Mouse (Mus musculus): Measurements from ENCODE around the gene Adra2c.

DNA sequence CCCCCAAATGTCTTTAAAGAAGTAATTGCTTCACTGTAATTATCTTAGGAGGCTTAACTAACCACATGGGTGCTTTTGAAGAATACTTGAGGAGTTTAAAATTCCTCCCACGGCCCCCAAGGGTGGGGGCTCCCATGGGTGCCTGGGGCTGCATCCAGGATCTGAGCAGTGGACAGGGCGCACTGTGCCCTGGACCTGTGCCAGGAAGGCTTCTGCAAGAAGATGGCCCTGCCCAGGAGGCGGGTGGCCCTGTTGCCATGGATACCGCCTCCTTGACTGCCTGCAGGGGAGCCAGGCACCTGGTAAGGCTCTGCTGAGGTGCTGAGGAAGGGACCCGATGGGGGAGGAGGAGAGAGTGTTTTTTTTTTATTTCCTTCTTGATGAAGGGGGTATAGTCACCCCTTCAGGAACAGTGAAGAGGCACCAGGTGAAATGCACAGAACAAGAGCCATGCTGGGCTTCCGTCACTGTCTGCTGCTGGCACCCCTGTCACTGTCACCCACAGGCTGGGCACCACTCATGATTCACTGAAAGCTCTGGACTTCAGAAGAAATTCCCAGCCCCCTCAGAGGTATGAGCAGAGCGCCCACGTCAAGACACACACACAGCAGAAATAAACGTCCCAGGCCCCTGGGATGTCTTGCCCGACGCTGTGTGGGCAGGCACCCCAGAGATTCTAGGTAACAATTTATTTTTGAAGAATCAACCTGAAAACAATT is 32.4 kb upstream of the Adra2c start:
- TF ChIP-seq MYOG (IDR thresholded peaks at IDR 0.05; ENCODE audit: control insufficient read depth in 1 of 3, insufficient read depth in 1 of 3, insufficient read length in 2 of 3, low read depth in 2 of 3) (no peak), POLR2A (IDR thresholded peaks at IDR 0.05; ENCODE audit: insufficient read length, low read depth) (no peak)

All from myocyte (in vitro differentiated cells).